Mouse (Mus musculus) adipocyte (in vitro differentiated cells): ENCODE results near the gene Neurog2.

Experiments used
- DNase-seq: peaks from one replicate; pipeline ENCODE4 v3.0.0-alpha.2; 2016; ENCODE audit warnings: low spot score

Gene Neurog2

GRCm38 (mm10) chr3:127633080-127634032 is at the start of gene Neurog2:
TSS of gene Neurog2 (plus strand) at chr3:127633135.
- no peak for DNase-seq

- no peak for DNase-seq
Measured at GRCm38 (mm10) chr3:127597136-127597535, 35.8 kb upstream of the Neurog2 start.

- no peak for DNase-seq
Measured at GRCm38 (mm10) chr3:127608109-127608508, 24.8 kb upstream of the Neurog2 start.

DNA sequence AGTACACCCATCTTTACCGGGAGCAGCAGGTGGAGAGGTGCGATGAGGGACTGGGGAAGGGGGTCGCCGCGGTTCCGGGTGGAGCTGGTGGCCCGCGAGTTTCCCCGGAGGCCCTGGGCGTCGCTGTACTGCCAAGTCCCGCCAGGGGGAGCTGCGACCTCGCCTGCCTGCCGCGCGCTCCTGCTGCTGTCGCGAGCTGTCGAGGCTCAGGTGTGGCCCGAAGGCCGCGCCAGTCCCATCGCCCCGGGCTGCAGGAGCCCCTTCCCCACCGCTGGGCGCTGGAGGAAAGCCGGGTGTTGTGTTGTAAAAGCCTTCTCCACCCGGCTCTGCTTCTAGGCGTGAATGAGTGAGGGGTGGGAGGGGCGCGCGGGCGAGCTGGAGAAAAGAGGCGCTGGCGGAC is 7.6 kb upstream of the Neurog2 start:
- no peak for DNase-seq

DNA sequence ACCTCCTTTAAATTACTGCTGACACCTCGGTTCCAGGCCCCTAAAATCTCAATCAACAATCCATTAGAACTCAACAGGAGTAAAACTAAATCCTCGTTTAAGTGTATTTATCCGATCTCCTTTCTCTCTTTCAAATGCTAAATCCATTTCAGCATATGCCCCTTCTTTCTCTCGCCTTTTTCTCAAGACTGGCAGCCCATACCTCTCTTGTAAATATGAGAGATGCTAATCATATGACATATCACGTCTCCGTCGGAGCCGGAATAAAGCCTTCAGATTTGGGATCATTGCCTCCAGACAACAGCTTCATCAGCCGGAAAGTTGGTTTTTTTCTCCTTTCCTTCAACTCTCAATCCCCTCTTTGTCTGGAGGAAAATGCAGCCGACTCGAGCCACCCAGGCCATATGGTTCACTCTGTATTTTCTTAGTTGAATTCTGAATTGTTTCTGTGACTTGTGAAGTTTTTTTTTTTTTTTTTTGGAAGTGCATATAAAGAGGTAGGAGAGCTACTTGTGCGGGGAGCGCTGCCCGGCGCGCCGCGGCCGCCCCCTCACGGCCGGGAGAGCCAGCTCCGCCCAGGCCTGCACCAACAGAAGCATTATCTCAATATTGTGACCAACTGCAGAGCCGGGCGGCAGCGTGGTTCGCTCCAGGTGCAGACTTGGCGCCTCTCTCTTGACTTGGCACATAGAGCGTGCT is 7.1 kb upstream of the Neurog2 start:
- no peak for DNase-seq

DNA sequence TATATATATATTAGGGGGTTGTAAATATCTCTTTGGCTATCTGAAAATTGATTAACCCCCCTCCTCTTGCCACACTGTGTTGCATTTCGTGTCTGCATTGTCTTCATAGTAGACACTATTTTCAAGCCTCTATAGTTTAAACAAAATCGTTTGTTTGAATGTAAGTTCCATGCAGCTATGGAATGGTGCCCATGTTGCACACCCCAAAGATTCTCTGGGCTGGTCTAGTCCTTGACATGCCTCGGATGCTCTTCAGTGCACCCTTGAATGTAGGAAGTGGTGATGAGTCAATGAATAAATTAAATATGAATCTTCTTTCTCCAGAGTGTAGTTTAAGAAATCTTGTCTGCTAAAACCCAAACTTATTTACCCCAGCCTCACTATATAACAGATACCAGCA is 6.4 kb upstream of the Neurog2 start:
- DNase-seq = no peak

- no peak for DNase-seq
Measured at GRCm38 (mm10) chr3:127627151-127627955, 5.6 kb upstream of the Neurog2 start.

- DNase-seq = no peak
Measured at GRCm38 (mm10) chr3:127627956-127628310, 5.0 kb upstream of the Neurog2 start.

DNA sequence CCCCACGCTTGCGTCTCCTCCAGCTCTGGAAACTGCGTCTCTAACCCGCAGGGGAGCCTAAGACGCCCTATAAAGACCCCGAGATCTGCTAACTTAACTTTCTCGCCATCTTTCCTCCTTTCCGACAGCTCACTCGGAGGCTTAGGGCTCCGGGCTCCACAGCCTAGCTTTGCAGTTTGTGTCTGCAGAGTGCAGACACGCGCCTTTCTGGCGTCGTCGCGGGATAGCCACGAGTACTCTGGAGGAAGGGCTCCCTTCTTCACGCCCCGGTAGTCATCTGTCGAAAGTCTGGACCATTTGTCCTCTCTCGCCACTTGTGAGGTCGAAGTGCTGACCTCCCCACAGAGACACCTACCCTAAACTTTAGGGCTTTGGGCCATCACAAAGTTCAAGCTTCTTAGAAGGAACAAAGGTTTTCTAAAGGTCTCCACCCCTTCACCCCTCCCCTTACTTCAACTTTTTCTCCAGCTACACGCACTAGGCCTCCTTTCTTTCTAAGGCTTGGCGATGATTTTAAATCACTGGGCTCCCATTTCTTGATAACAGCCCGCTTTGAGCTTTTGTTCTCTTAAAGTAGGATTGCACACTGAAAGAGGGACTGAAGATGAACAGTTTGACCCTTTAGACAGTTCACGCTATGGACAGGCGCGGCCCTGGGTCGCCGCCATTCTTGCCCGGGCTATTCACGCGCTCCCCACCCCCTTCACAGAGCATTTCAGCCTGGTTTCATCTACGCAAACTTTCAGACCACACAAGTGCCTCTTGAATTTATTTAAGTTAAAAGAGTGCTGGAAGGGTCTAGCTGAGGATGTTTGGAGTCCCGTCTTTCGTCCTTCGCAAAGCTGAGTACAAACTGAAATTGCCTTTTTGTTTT is 4.4 kb upstream of the Neurog2 start:
- DNase-seq = no peak

GRCm38 (mm10) chr3:127630190-127630589 is 2.7 kb upstream of the Neurog2 start:
- no peak for DNase-seq

- no peak for DNase-seq
Measured at GRCm38 (mm10) chr3:127630735-127631372, 2.1 kb upstream of the Neurog2 start.

DNA sequence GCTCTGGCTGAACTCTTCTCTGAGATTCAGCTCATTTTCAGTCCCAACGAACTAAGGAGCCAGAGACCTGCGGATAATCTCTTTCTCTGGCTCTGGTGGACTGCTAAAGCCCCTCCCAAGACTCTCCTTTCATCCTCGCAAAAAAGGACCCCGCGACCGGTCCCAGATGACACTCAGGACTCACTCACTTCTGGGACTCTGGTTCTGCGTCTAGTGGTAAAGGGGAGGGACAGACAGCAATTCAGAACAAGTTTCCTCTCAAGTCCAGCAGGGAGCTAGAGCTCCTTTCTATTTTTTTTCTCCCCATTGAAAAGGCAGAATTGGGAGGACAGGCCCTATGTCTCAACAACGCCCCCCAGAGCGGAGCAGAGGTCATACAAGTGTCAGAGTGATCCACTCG is 1.4 kb upstream of the Neurog2 start:
- DNase-seq = no peak

DNA sequence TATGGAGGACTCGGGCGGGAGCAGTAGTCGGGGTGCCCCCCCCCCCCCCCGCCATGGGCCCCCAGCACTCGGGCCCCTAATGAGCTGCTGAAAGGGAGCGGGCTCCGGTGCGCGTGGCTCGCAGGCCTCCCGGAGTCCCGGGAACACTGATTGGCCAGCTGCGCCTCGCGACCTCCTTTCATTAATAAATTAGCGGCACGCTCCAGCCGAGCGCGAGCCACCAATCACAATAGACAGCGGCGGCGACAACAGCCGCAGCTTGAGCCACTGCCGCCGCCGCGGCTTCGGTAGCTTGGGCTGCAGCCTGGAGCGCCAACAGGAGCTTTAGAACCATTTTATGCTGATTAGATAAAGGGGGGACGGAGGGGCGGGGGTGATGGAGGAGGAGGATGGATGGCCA is 404 bp upstream of the Neurog2 start:
- DNase-seq = no peak

- no peak for DNase-seq
Measured at GRCm38 (mm10) chr3:127634101-127634983, 1.4 kb downstream of the Neurog2 start.

DNA sequence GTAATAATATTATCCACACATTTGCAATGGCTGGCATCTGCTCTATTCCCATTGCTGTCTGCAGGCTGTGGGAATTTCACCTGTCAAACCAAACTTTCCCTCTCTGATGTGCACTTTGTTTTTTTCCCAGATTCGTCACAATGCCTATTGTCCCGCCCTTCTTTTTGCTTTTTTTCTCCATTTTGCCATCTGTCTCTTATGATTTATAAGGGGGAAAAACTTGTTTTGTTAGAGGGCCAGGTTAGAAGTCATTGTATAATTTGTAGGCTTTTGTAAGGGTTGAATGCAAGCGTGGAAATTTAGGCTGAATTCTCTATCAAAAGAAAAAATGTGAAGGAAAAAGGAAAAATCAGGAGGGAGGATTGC is 2.0 kb downstream of the Neurog2 start:
- no peak for DNase-seq

GRCm38 (mm10) chr3:127639875-127640761 is 7.2 kb downstream of the Neurog2 start:
- no peak for DNase-seq

DNA sequence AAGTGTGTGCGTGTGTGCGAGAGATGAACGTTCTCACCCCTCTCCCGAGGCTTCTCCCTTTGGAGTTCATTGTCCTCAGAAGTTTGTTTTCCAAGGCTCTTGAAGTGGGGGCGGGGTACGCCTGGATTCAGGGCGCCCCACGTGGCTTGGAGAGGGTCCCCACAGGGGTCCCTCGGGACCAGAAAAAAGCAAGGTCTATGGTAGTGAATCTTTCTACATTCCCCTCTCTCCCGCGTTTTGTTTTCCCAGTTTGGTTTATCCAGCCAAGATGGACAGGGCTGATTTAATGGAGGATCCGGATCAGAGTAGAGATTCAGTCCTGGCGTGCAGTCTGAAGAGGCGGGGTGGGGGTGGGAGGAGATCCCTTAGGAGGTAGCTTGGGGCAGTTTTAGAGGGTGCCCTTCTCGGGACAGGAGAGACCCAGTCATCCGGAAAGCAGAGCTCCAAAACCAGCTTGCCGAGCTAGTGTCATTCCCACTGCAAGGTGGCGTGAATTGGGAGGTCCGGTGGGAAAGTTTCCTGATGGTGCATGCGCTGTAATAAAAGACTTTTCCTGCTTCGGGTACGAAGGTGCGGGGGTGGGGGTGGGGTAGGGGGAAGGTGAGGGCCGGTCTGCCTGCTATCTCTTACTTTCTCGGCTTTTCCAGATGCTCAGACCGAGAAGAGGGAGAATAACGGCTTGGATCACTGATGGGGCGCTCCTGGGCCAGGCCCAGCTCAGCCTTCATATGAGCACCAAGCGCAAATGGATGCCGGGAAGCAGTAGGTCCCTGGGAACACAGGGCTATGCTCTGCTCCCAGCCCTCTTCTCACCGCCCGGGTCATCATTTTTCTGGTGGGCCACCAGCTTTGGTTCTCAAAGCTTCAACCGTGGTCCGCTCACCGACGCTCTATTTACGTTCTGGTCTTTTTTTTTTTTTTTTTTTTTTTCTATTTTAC is 8.1 kb downstream of the Neurog2 start:
- no peak for DNase-seq

DNA sequence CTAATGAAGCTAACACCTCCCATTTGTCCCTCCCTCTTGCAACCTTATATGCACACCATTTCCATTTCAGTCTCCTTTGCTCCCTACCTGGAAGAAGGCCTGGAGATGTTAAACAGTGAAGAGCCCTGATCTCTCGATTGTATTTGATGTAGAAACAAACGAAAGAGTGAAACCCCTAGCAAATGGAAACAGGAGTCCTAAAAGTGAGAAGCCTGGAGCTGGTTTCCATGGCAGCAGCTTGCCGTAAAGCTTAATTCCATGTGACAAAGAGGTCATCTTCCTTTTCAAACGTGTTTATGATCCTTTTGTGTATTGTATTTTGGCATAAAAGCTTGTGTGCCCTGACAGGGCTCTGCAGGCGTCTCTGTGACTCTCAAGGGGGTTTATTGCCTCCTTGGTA is 9.3 kb downstream of the Neurog2 start:
- no peak for DNase-seq
